Mouse (Mus musculus) liver, postnatal 0 days (tissue): ENCODE measurements at regions not wholly inside any gene's neighbourhood (a gene's known extent, or its start where the extent isn't known, plus 50 kb on each side); places are given as distances from the start of the nearest gene placed in this dataset.

ENCODE experiments used
- ATAC-seq: fragments of 200-750 bp; cut with Nextera tagmentation; 2 replicates; pipeline ENCODE4 v1.8.0; 2017; ENCODE audit warnings: mild to moderate bottlenecking, moderate library complexity
- DNase-seq: peaks from one replicate; pipeline ENCODE4 v3.0.0-alpha.2; 2016
- H3K27ac ChIP-seq: fragments of 300-500 bp; sonication (generic); 2 replicates; pipeline ENCODE4 v1.5.1; 2014; ENCODE audit warnings: antibody characterized with exemption, moderate library complexity, mild to moderate bottlenecking, low read depth
- H3K27me3 ChIP-seq: fragments of 300-500 bp; sonication (generic); 2 replicates; pipeline ENCODE4 v1.6.1; 2014; ENCODE audit warnings: low read length, control low read depth, mixed read lengths; ENCODE audit not compliant: insufficient read depth
- H3K36me3 ChIP-seq: fragments of 300-500 bp; sonication (generic); replicated peaks from 2 replicates; pipeline ENCODE4 v1.6.1; 2014; ENCODE audit warnings: mild to moderate bottlenecking, control low read depth, low read length, moderate library complexity, mixed read lengths; ENCODE audit not compliant: insufficient read depth
- H3K4me1 ChIP-seq: fragments of 300-500 bp; sonication (generic); 2 replicates; pipeline ENCODE4 v1.6.1; 2014; ENCODE audit warnings: antibody characterized with exemption, mild to moderate bottlenecking, control low read depth; ENCODE audit not compliant: insufficient read depth
- H3K4me2 ChIP-seq: fragments of 300-500 bp; sonication (generic); 2 replicates; pipeline ENCODE4 v1.6.1; 2014; ENCODE audit warnings: low read depth, mild to moderate bottlenecking, low read length, moderate library complexity, mixed read lengths
- H3K4me3 ChIP-seq: fragments of 300-500 bp; sonication (generic); 2 replicates; pipeline ENCODE4 v1.5.1; 2014; ENCODE audit warnings: low read depth, low read length
- H3K9ac ChIP-seq: fragments of 300-500 bp; sonication (generic); replicated peaks from 2 replicates; pipeline ENCODE4 v1.6.1; 2014; ENCODE audit warnings: mild to moderate bottlenecking, moderate library complexity
- H3K9me3 ChIP-seq: fragments of 300-500 bp; sonication (generic); 2 replicates; pipeline ENCODE4 v1.6.1; 2016; ENCODE audit warnings: mild to moderate bottlenecking, control low read depth, low read length, mixed read lengths
- CTCF ChIP-seq: sonication (generic); IDR thresholded peaks from 2 replicates; pipeline ENCODE4 v1.5.1; 2016; ENCODE audit warnings: antibody characterized with exemption, low read depth
- EP300 ChIP-seq: IDR thresholded peaks from 2 replicates; pipeline ENCODE4 v1.6.1; 2016; ENCODE audit warnings: antibody characterized with exemption, low read depth, mild to moderate bottlenecking
- WGBS: fragments of 180-500 bp; shearing (Covaris S2); extraction: QIAGEN DNeasy Blood & Tissue Kit; methylation state at CpG from one replicate; pipeline ENCODE4 v1.1.7; 2014; ENCODE audit not compliant: insufficient replicate concordance; 5-methylcytosine and 5-hydroxymethylcytosine counted together

GRCm38 (mm10) chr8:103198251-103198650 is 412.8 kb upstream of the Cdh11 start:
- no peaks in the 10 kb centered on the region for H3K36me3 ChIP-seq
- H3K27ac ChIP-seq: no peak overlapping the region
- H3K9me3 ChIP-seq: no peaks in the 10 kb centered on the region
- no peak for ATAC-seq
- no peak for DNase-seq
- WGBS: 50% methylated on average over 3 of the region's 3 CpGs
- H3K4me1 ChIP-seq: no peaks in the 10 kb centered on the region
- H3K4me2 ChIP-seq: no peak overlapping the region
- TF ChIP-seq EP300 (no peak), CTCF (no peak)
- H3K4me3 ChIP-seq: no peak overlapping the region
- no peak overlapping the region for H3K9ac ChIP-seq
- no peaks in the 10 kb centered on the region for H3K27me3 ChIP-seq

- no peak overlapping the region for H3K9ac ChIP-seq
- H3K4me3 ChIP-seq: no peak overlapping the region
- H3K4me1 ChIP-seq: no peaks in the 10 kb centered on the region
- DNase-seq (no peak), ATAC-seq (no peak)
- H3K27ac ChIP-seq: no peak overlapping the region
- H3K36me3 ChIP-seq: no peaks in the 10 kb centered on the region
- no peak overlapping the region for H3K4me2 ChIP-seq
- H3K27me3 ChIP-seq: no peaks in the 10 kb centered on the region
- TF ChIP-seq EP300 (no peak), CTCF (no peak)
- WGBS: 75% methylated on average over 11 of the region's 11 CpGs
- no peaks in the 10 kb centered on the region for H3K9me3 ChIP-seq
Observed at GRCm38 (mm10) chr8:103199696-103200615, 414.5 kb upstream of the Cdh11 start.

- DNase-seq (no peak), ATAC-seq (no peak)
- Histone ChIP-seq H3K4me3 (no peak overlapping the region), H3K4me2 (no peak overlapping the region), H3K9me3 (no peaks in the 10 kb centered on the region), H3K27me3 (no peaks in the 10 kb centered on the region), H3K4me1 (no peaks in the 10 kb centered on the region), H3K36me3 (no peaks in the 10 kb centered on the region), H3K9ac (no peak overlapping the region), H3K27ac (no peak overlapping the region)
- TF ChIP-seq EP300 (no peak), CTCF (no peak)
- WGBS: 31% methylated on average over 1 of the region's 1 CpGs
Observed at GRCm38 (mm10) chr8:103203710-103204109, 418.3 kb upstream of the Cdh11 start.

GRCm38 (mm10) chr8:103214606-103215005 is 429.2 kb upstream of the Cdh11 start:
- H3K9me3 ChIP-seq: no peaks in the 10 kb centered on the region
- TF ChIP-seq EP300 (no peak), CTCF (no peak)

GRCm38 (mm10) chr8:103230741-103231475 is 445.5 kb upstream of the Cdh11 start:
- no peak overlapping the region for H3K4me2 ChIP-seq
- H3K27me3 ChIP-seq: no peaks in the 10 kb centered on the region
- no peak overlapping the region for H3K4me3 ChIP-seq
- H3K9ac ChIP-seq: no peak overlapping the region
- DNase-seq (no peak), ATAC-seq (no peak)
- H3K9me3 ChIP-seq: no peaks in the 10 kb centered on the region
- no peaks in the 10 kb centered on the region for H3K36me3 ChIP-seq
- no peak overlapping the region for H3K27ac ChIP-seq
- TF ChIP-seq EP300: no peak
- TF ChIP-seq CTCF: no peak
- 53% methylated on average over 9 of the region's 9 CpGs for WGBS
- H3K4me1 ChIP-seq: no peaks in the 10 kb centered on the region

More at GRCm38 (mm10) chr8:103214606-103215005, 429.2 kb upstream of the Cdh11 start:
- no peak overlapping the region for H3K27ac ChIP-seq
- no peak overlapping the region for H3K9ac ChIP-seq
- DNase-seq: no peak
- no peaks in the 10 kb centered on the region for H3K27me3 ChIP-seq
- no peaks in the 10 kb centered on the region for H3K4me1 ChIP-seq
- no peak overlapping the region for H3K4me3 ChIP-seq
- no peaks in the 10 kb centered on the region for H3K36me3 ChIP-seq
- ATAC-seq: no peak
- WGBS: 47% methylated on average over 2 of the region's 2 CpGs
- no peak overlapping the region for H3K4me2 ChIP-seq

- no peak overlapping the region for H3K4me3 ChIP-seq
- H3K4me1 ChIP-seq: no peaks in the 10 kb centered on the region
- H3K9ac ChIP-seq: no peak overlapping the region
- 45% methylated on average over 2 of the region's 2 CpGs for WGBS
- no peaks in the 10 kb centered on the region for H3K27me3 ChIP-seq
- TF ChIP-seq EP300 (no peak), CTCF (no peak)
- no peak for ATAC-seq
- H3K36me3 ChIP-seq: no peaks in the 10 kb centered on the region
- no peak overlapping the region for H3K27ac ChIP-seq
- no peak for DNase-seq
- no peaks in the 10 kb centered on the region for H3K9me3 ChIP-seq
- no peak overlapping the region for H3K4me2 ChIP-seq
Observed at GRCm38 (mm10) chr8:103234374-103234773, 448.9 kb upstream of the Cdh11 start.
